Mouse (Mus musculus) neural tube, embryonic 14.5 days (tissue): ENCODE measurements around the gene Tcte1. TPM values are rescaled to one million over a fixed set of nuclear protein-coding genes. Genes with fewer than 3 reads are reported as not detected.
A peak's percentile ranks its signal among the peaks of the same experiment; 100 is the strongest.

Experiments used
- ATAC-seq: fragments of 200-750 bp; cut with Nextera tagmentation; 2 replicates; pipeline ENCODE4 v1.8.0; 2017; ENCODE audit warnings: low read depth, mild to moderate bottlenecking, moderate TSS enrichment, moderate library complexity
- H3K27ac ChIP-seq: fragments of 300-500 bp; sonication (generic); 2 replicates; pipeline ENCODE4 v1.5.1; 2014; ENCODE audit warnings: low read depth, mild to moderate bottlenecking, control low read depth, low read length, moderate library complexity, mixed read lengths
- H3K27me3 ChIP-seq: fragments of 300-500 bp; sonication (generic); 2 replicates; pipeline ENCODE4 v1.6.1; 2014; ENCODE audit warnings: low read length; ENCODE audit not compliant: control insufficient read depth, insufficient read depth
- H3K36me3 ChIP-seq: fragments of 300-500 bp; sonication (generic); 2 replicates; pipeline ENCODE4 v1.6.1; 2014; ENCODE audit warnings: low read length, mixed read lengths; ENCODE audit not compliant: control insufficient read depth, insufficient read depth
- H3K4me1 ChIP-seq: fragments of 300-500 bp; sonication (generic); 2 replicates; pipeline ENCODE4 v1.6.1; 2014; ENCODE audit warnings: low read length; ENCODE audit not compliant: control insufficient read depth, insufficient read depth
- H3K4me2 ChIP-seq: fragments of 300-500 bp; sonication (generic); 2 replicates; pipeline ENCODE4 v1.6.1; 2014; ENCODE audit warnings: mild to moderate bottlenecking, low read depth, low read length, control low read depth
- H3K4me3 ChIP-seq: fragments of 300-500 bp; sonication (generic); 2 replicates; pipeline ENCODE4 v1.5.1; 2014; ENCODE audit warnings: low read depth, low read length, control low read depth, mixed read lengths
- H3K9ac ChIP-seq: fragments of 300-500 bp; sonication (generic); replicated peaks from 2 replicates; pipeline ENCODE4 v1.6.1; 2014; ENCODE audit warnings: low read depth, mild to moderate bottlenecking, control low read depth, low read length, mixed read lengths
- H3K9me3 ChIP-seq: fragments of 300-500 bp; sonication (generic); 2 replicates; pipeline ENCODE4 v1.6.1; 2016; ENCODE audit warnings: low read length; ENCODE audit not compliant: control insufficient read depth
- WGBS: fragments of 180-500 bp; shearing (Covaris S2); extraction: QIAGEN DNeasy Blood & Tissue Kit; methylation state at CpG from one replicate; pipeline ENCODE4 v1.1.7; 2014; 5-methylcytosine and 5-hydroxymethylcytosine counted together
- polyA plus RNA-seq: library from polyadenylated mRNA; unstranded; fragments of >200 nt; fragmentation: Nextera tagmentation; extraction: Ambion mirVana; gene quantifications from 2 replicates; pipeline ENCODE4 v1.2.1, GENCODE M21; 2014

Tcte1 gene
- polyA plus RNA-seq = 3.2 and 4.2 TPM in 2 replicates

DNA sequence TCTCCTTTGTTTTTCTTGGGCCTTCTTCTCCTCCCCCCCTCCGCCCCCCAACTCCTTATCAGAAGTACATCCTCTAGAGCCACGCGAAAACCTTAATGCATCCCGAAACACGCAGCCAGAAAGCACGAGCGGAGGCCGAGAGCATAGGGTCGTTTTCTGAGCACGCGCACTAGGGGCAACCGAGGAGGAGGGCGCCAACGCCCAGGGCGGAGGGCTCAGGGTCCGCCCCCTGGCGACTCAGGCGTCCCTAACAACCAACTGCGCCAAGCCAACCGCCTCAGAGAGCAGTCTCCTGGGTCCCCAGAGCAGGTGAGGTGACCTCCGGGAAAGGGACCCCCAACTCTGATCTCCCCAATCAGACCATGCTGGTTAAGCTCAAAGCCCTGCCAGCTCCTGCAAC, at the start of gene Tcte1:
Tcte1 (plus strand) TSS at position 172 of the 400 bp plus-strand sequence.
- peak within 1 kb of the TSS; percentile 44; the same call in 1 of the 2 replicates for H3K9ac ChIP-seq
- no peak within 1 kb of the TSS for H3K27ac ChIP-seq
- no peaks in the 10 kb centered on the region for H3K27me3 ChIP-seq
- ATAC-seq = peak; percentile 80; the same call in 1 of the 2 replicates
- H3K4me1 ChIP-seq = no peaks in the 10 kb centered on the region
- no peaks in the 10 kb centered on the region for H3K9me3 ChIP-seq
- H3K36me3 ChIP-seq = 0 out of 2 replicates have a peak, but pooled peaks cover under 1% of the 10 kb centered on the region
- 1% methylated on average over 21 of the region's 21 CpGs for WGBS
- H3K4me3 ChIP-seq = peak within 1 kb of the TSS; percentile 29
- H3K4me2 ChIP-seq = peak within 1 kb of the TSS; percentile 72

DNA sequence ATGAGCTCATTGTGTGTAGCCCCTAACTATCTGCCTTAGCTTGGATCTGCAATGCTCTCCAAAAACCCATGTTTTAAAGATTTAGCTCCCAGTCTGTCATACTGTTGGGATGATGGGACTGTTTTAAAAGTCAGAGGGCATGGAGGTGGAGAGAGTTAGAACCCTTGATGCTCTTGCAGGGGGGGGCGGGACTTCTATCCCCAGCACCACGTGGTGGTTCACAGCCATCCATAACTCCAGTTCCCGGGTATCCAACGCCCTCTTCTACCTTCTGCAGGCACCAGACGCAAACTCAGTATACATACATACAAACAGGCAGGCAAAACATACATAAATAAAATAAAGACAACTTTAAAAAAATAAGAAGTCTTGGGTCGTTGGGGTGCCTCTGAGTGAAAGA, 49.6 kb upstream of the Tcte1 start:
- H3K4me2 ChIP-seq = no peak overlapping the region
- 77% methylated on average over 6 of the region's 6 CpGs for WGBS
- H3K36me3 ChIP-seq = no peaks in the 10 kb centered on the region
- H3K9me3 ChIP-seq = no peaks in the 10 kb centered on the region
- peaks cover 6% of the 10 kb centered on the region for H3K4me1 ChIP-seq
- ATAC-seq = no peak
- no peak overlapping the region for H3K4me3 ChIP-seq
- no peaks in the 10 kb centered on the region for H3K27me3 ChIP-seq
- H3K27ac ChIP-seq = no peak overlapping the region
- no peak overlapping the region for H3K9ac ChIP-seq

- Histone ChIP-seq H3K4me1 (peaks cover 6% of the 10 kb centered on the region), H3K36me3 (no peaks in the 10 kb centered on the region), H3K9me3 (no peaks in the 10 kb centered on the region), H3K4me3 (peak overlapping the region; percentile 32), H3K27me3 (no peaks in the 10 kb centered on the region), H3K4me2 (peak overlapping the region; percentile 59), H3K27ac (no peak overlapping the region), H3K9ac (no peak overlapping the region)
- ATAC-seq = peak; percentile 19; the same call in 1 of the 2 replicates
- WGBS = 69% methylated on average over 8 of the region's 8 CpGs
These were observed 49.1 kb upstream of the Tcte1 start for GRCm38 (mm10) chr17:45474146-45474545.

DNA sequence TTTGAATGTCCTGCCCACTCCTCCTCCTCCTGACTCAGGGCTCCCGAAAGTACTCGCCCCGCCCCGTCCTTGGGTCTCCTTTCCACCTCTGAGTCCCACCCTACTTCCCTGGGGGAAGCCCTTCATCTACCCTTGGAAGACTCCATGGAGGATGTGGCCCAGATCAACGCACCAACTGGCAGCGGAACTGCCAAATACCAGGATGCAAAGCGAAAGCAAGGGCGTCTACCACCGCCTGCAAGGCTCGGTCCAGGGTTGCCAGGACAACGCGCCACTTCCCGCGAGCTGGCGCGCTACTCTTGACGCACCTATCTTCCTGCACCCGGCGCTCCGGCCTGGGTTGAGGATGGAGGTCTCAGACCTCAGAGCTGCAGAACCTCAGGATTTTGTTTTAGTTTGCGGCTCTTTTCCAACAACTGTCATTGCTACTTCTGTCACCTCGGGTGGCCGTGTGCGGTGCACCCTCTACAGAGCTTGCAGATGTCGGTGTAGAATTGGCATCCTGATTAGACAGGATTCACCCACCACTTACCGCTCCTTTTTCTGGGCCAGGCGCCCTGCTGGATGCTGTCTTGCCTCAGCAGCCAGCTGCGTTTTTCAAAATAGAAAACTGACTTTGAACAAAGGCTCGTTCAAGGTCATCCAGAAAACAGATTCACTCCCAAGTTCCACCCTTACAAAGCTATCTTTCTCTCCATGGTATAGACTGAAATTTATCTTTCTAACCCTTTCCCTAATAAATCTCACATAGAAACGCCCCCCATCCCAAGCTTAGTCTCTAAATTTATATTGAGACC, 48.4 kb upstream of the Tcte1 start, which contains the start of gene Spats1:
Spats1 (minus strand) TSS at position 747 of the 797 bp plus-strand sequence.
- WGBS = 4% methylated on average over 30 of the region's 30 CpGs
- Histone ChIP-seq H3K4me2 (peak within 1 kb of the TSS; percentile 59), H3K4me1 (peaks cover 6% of the 10 kb centered on the region), H3K27ac (no peak within 1 kb of the TSS), H3K36me3 (no peaks in the 10 kb centered on the region), H3K27me3 (no peaks in the 10 kb centered on the region), H3K9ac (peak within 1 kb of the TSS; percentile 35), H3K4me3 (peak within 1 kb of the TSS; percentile 32), H3K9me3 (no peaks in the 10 kb centered on the region)
- ATAC-seq = peak; percentile 87

GRCm38 (mm10) chr17:45478234-45478825, 44.9 kb upstream of the Tcte1 start:
- H3K36me3 ChIP-seq = no peaks in the 10 kb centered on the region
- H3K9me3 ChIP-seq = 0 out of 2 replicates have a peak, but pooled peaks cover 2% of the 10 kb centered on the region
- H3K27ac ChIP-seq = no peak overlapping the region
- H3K27me3 ChIP-seq = no peaks in the 10 kb centered on the region
- no peak overlapping the region for H3K4me2 ChIP-seq
- 21% methylated on average over 12 of the region's 12 CpGs for WGBS
- no peak overlapping the region for H3K4me3 ChIP-seq
- no peak overlapping the region for H3K9ac ChIP-seq
- peaks cover 6% of the 10 kb centered on the region for H3K4me1 ChIP-seq
- peak; percentile 58; the same call in 1 of the 2 replicates for ATAC-seq

GRCm38 (mm10) chr17:45480429-45480828, 42.8 kb upstream of the Tcte1 start:
- WGBS = 40% methylated on average over 2 of the region's 2 CpGs
- no peaks in the 10 kb centered on the region for H3K36me3 ChIP-seq

GRCm38 (mm10) chr17:45485581-45485980, 37.7 kb upstream of the Tcte1 start:
- Histone ChIP-seq H3K9ac (no peak overlapping the region), H3K27ac (no peak overlapping the region), H3K27me3 (no peaks in the 10 kb centered on the region), H3K36me3 (no peaks in the 10 kb centered on the region), H3K4me2 (no peak overlapping the region), H3K4me3 (no peak overlapping the region), H3K4me1 (no peaks in the 10 kb centered on the region), H3K9me3 (0 out of 2 replicates have a peak, but pooled peaks cover 2% of the 10 kb centered on the region)
- no peak for ATAC-seq
- WGBS = 92% methylated on average over 7 of the region's 7 CpGs

More at GRCm38 (mm10) chr17:45480429-45480828, 42.8 kb upstream of the Tcte1 start:
- Histone ChIP-seq H3K9ac (no peak overlapping the region), H3K4me3 (no peak overlapping the region), H3K4me1 (no peaks in the 10 kb centered on the region), H3K27me3 (no peaks in the 10 kb centered on the region), H3K9me3 (0 out of 2 replicates have a peak, but pooled peaks cover 2% of the 10 kb centered on the region), H3K27ac (no peak overlapping the region), H3K4me2 (no peak overlapping the region)
- no peak for ATAC-seq

DNA sequence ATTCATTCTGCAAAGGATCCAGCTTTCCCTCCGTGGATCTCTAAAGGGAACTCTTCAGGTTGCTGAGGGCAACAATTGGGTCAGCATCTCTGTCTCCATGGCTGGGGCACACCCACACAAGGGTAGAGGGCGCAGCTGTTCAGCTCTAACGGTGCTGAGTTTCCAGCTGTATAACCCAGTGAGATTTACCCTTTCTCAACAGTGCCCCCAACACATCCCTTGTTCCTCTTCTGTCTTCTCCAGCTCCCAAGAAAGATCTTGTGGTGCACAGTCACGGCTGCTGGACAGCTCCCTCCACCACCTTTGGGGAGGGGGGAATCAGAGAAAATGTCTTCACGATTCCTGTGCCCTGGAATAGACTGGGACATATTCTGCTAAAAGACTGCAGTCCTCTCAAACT, 36.0 kb upstream of the Tcte1 start:
- Histone ChIP-seq H3K4me1 (no peaks in the 10 kb centered on the region), H3K27me3 (no peaks in the 10 kb centered on the region), H3K4me2 (no peak overlapping the region), H3K27ac (no peak overlapping the region), H3K9me3 (no peaks in the 10 kb centered on the region), H3K9ac (no peak overlapping the region), H3K4me3 (no peak overlapping the region), H3K36me3 (no peaks in the 10 kb centered on the region)
- no peak for ATAC-seq
- 26% methylated on average over 5 of the region's 5 CpGs for WGBS
